Mouse (Mus musculus) hindbrain, embryonic 10.5 days (tissue): ENCODE results near the gene Zfp128. TPM values are rescaled to one million over a fixed set of nuclear protein-coding genes. Genes with fewer than 3 reads are reported as not detected.
"Not testable (repeated sequence)": the region's sequence is repeated elsewhere in the genome, so short reads cannot be mapped to it uniquely, and the experiment has no call there.

Source experiments
- DNase-seq: peaks from one replicate; pipeline ENCODE4 v3.0.0-alpha.2; 2017; ENCODE audit warnings: low spot score
- H3K27ac ChIP-seq: fragments of 300-500 bp; sonication (generic); 2 replicates; pipeline ENCODE4 v1.5.1; 2016; ENCODE audit warnings: mild to moderate bottlenecking, moderate library complexity
- H3K27me3 ChIP-seq: fragments of 300-500 bp; sonication (generic); 2 replicates; pipeline ENCODE4 v1.6.1; 2016; ENCODE audit warnings: mild to moderate bottlenecking; ENCODE audit not compliant: poor library complexity, insufficient read depth, severe bottlenecking
- H3K36me3 ChIP-seq: fragments of 300-500 bp; sonication (generic); 2 replicates; pipeline ENCODE4 v1.6.1; 2016; ENCODE audit warnings: mild to moderate bottlenecking, moderate library complexity
- H3K4me1 ChIP-seq: fragments of 300-500 bp; sonication (generic); replicated peaks from 2 replicates; pipeline ENCODE4 v1.6.1; 2016; ENCODE audit warnings: mild to moderate bottlenecking
- H3K4me3 ChIP-seq: fragments of 300-500 bp; sonication (generic); 2 replicates; pipeline ENCODE4 v1.5.1; 2016; ENCODE audit warnings: mild to moderate bottlenecking, moderate library complexity
- H3K9me3 ChIP-seq: fragments of 300-500 bp; sonication (generic); 2 replicates; pipeline ENCODE4 v1.6.1; 2016; ENCODE audit warnings: mild to moderate bottlenecking, moderate library complexity
- WGBS: fragments of 180-500 bp; shearing (Covaris S2); methylation state at CpG from one replicate; pipeline ENCODE4 v1.1.7; 2016; 5-methylcytosine and 5-hydroxymethylcytosine counted together
- polyA plus RNA-seq: library from polyadenylated mRNA; unstranded; fragments of >200 nt; fragmentation: Nextera tagmentation; extraction: Ambion mirVana; gene quantifications from 2 replicates; pipeline ENCODE4 v1.2.1, GENCODE M21; 2016

Gene Zfp128
- polyA plus RNA-seq, 1 experiment from 2014 or later: 4.9 TPM

GRCm38 (mm10) chr7:12927191-12927680, 46.3 kb downstream of the Zfp128 start, which contains the start of gene Rnf225:
Gene Rnf225, plus strand, starts transcription at chr7:12927416.
- 24% methylated on average over 8 of the region's 8 CpGs for WGBS
- Histone ChIP-seq H3K27ac (peak within 1 kb of the TSS; percentile 40; the same call in 1 of the 2 replicates), H3K4me1 (peaks cover 22% of the 10 kb centered on the region), H3K4me3 (peak within 1 kb of the TSS; percentile 48), H3K36me3 (peaks cover 71% of the 10 kb centered on the region), H3K9me3 (0 out of 2 replicates have a peak, but pooled peaks cover 6% of the 10 kb centered on the region), H3K27me3 (peaks cover 48% of the 10 kb centered on the region)
- DNase-seq: peak; percentile 38

- Histone ChIP-seq H3K4me3 (peak overlapping the region; percentile 48), H3K36me3 (peaks cover 70% of the 10 kb centered on the region), H3K4me1 (peaks cover 19% of the 10 kb centered on the region), H3K27me3 (peaks cover 48% of the 10 kb centered on the region), H3K9me3 (0 out of 2 replicates have a peak, but pooled peaks cover 6% of the 10 kb centered on the region), H3K27ac (peak overlapping the region; percentile 40; the same call in 1 of the 2 replicates)
- WGBS: 3% methylated on average over 65 of the region's 65 CpGs
- peak; percentile 48 for DNase-seq
Measured at GRCm38 (mm10) chr7:12927693-12928589, 47.0 kb downstream of the Zfp128 start.

DNA sequence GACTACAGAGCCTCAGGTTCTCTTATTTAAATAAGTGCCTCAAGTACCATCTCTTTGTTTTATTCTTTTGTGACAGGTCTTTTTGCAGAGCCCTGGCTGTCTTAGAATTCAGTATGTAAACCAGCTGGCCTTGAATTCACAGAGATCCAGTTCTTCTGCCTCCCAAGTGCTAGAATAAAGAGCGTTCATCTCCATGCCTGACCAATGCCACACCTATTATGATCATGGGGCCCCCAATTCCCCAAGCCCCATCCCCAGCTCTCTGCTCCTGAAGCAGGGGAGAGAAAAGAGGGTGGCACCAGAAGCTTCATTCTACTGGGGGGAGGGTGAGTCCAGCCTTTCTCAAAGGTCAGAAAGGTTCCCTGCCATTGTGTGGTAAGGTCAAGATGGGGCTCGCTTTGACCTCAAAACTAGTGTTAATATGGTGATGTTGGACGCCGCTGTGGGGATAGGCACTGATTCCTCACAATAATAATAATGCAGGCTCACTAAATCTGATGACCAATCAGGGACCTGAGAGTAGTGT, 52.7 kb downstream of the Zfp128 start:
- no peak for DNase-seq
- H3K9me3 ChIP-seq: no peaks in the 10 kb centered on the region
- peaks cover 9% of the 10 kb centered on the region for H3K27me3 ChIP-seq
- H3K4me3 ChIP-seq: no peak overlapping the region
- H3K36me3 ChIP-seq: peaks cover 16% of the 10 kb centered on the region
- H3K27ac ChIP-seq: 0 out of 2 replicates have a peak overlapping the region, but pooled peaks have one; percentile 36
- H3K4me1 ChIP-seq: peaks cover 9% of the 10 kb centered on the region
- 52% methylated on average over 4 of the region's 4 CpGs for WGBS

GRCm38 (mm10) chr7:12934808-12935207, 53.8 kb downstream of the Zfp128 start:
- H3K36me3 ChIP-seq: peaks cover 5% of the 10 kb centered on the region
- H3K4me1 ChIP-seq: peaks cover 9% of the 10 kb centered on the region
- H3K9me3 ChIP-seq: no peaks in the 10 kb centered on the region
- no peak overlapping the region for H3K4me3 ChIP-seq
- H3K27ac ChIP-seq: no peak overlapping the region
- no peaks in the 10 kb centered on the region for H3K27me3 ChIP-seq
- 83% methylated on average over 3 of the region's 3 CpGs for WGBS
- no peak for DNase-seq

DNA sequence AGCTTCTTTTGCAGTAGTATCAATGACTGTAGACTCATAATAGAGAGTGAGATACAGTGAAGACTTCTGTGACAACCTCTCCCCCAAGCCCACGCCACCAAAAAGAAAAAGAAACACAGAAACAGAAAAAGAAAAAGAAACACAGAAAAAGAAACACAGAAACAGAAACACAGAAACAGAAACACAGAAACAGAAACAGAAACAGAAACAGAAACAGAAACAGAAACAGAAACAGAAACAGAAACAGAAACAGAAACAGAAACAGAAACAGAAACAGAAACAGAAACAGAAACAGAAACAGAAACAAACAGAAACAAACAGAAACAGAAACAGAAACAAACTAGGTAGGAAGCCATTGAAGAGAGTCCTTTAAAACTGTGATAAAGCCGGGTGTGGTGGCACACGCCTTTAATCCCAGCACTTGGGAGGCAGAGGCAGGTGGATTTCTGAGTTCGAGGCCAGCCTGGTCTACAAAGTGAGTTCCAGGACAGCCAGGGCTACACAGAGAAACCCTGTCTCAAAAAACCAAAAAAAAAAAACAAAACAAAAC, 56.4 kb downstream of the Zfp128 start:
- H3K27me3 ChIP-seq, H3K9me3 ChIP-seq, H3K27ac ChIP-seq, H3K36me3 ChIP-seq, DNase-seq, H3K4me3 ChIP-seq, H3K4me1 ChIP-seq: not testable (repeated sequence)
- 88% methylated on average over 4 of the region's 4 CpGs for WGBS

GRCm38 (mm10) chr7:12940599-12940998, 59.6 kb downstream of the Zfp128 start:
- Histone ChIP-seq H3K36me3 (no peaks in the 10 kb centered on the region), H3K4me3 (no peak overlapping the region), H3K27ac (no peak overlapping the region), H3K9me3 (no peaks in the 10 kb centered on the region), H3K4me1 (no peaks in the 10 kb centered on the region), H3K27me3 (no peaks in the 10 kb centered on the region)
- WGBS: 86% methylated on average over 4 of the region's 4 CpGs
- DNase-seq: no peak

Other genes starting within 250 kb of the Zfp128 start
- not detected in 2 replicates for gene Vmn2r54, start 240.9 kb upstream of the Zfp128 start, polyA plus RNA-seq
- not detected in 2 replicates for gene Vmn2r55, start 196.2 kb upstream of the Zfp128 start, polyA plus RNA-seq
- gene Vmn2r56, start 146.2 kb upstream of the Zfp128 start, polyA plus RNA-seq: not detected in 2 replicates
- 10.8 and 12.0 TPM in 2 replicates for gene Zscan18, start 77.5 kb upstream of the Zfp128 start, polyA plus RNA-seq
- gene Zfp329, start 62.3 kb upstream of the Zfp128 start, polyA plus RNA-seq: 14.1 and 15.8 TPM in 2 replicates
- gene Zfp110, start 46.4 kb upstream of the Zfp128 start, polyA plus RNA-seq: 26.7 and 26.9 TPM in 2 replicates
- 14.8 and 18.4 TPM in 2 replicates for gene Zscan22, start 16.6 kb downstream of the Zfp128 start, polyA plus RNA-seq
- gene Rps5, start 41.1 kb downstream of the Zfp128 start, polyA plus RNA-seq: 868 and 1,033 TPM in 2 replicates
- gene Rnf225, start 46.2 kb downstream of the Zfp128 start, polyA plus RNA-seq: 0.62 and 0.77 TPM in 2 replicates
- gene Zfp324, start 84.7 kb downstream of the Zfp128 start, polyA plus RNA-seq: 11.8 and 12.7 TPM in 2 replicates
- 16.6 and 17.0 TPM in 2 replicates for gene Zfp446, start 96.7 kb downstream of the Zfp128 start, polyA plus RNA-seq
- gene Slc27a5, start 117.0 kb downstream of the Zfp128 start, polyA plus RNA-seq: 0.11 and 0.26 TPM in 2 replicates
- gene Trim28, start 117.9 kb downstream of the Zfp128 start, polyA plus RNA-seq: 373 and 399 TPM in 2 replicates
- 31.3 and 34.4 TPM in 2 replicates for gene Zbtb45, start 128.9 kb downstream of the Zfp128 start, polyA plus RNA-seq
- gene Chmp2a, start 153.6 kb downstream of the Zfp128 start, polyA plus RNA-seq: 113 and 144 TPM in 2 replicates
- 126 and 157 TPM in 2 replicates for gene Ube2m, start 157.1 kb downstream of the Zfp128 start, polyA plus RNA-seq
- gene Mzf1, start 173.6 kb downstream of the Zfp128 start, polyA plus RNA-seq: 2.8 and 4.4 TPM in 2 replicates
- gene Vmn1r85, start 214.0 kb downstream of the Zfp128 start, polyA plus RNA-seq: not detected in 2 replicates
- gene Vmn1r86, start 238.7 kb downstream of the Zfp128 start, polyA plus RNA-seq: not detected in 2 replicates